Mouse (Mus musculus): ENCODE results near the gene Atp5mpl.

Atp5mpl gene

GRCm38 (mm10) chr12:111912802-111913201, 54.0 kb downstream of the Atp5mpl start:
- no peak for DNase-seq (ENCODE audit: low read depth, low spot score)

GRCm38 (mm10) chr12:111911796-111912195, 55.0 kb downstream of the Atp5mpl start:
- no peak for DNase-seq (ENCODE audit: low read depth, low spot score)
